Mouse (Mus musculus) heart, embryonic 16.5 days (tissue): ENCODE data around the gene Cavin2. TPM values are rescaled to one million over a fixed set of nuclear protein-coding genes. Genes with fewer than 3 reads are reported as not detected.
A peak's percentile ranks its signal among the peaks of the same experiment; 100 is the strongest.

ENCODE experiments used
- ATAC-seq: fragments of 200-750 bp; cut with Nextera tagmentation; replicated peaks from 2 replicates; pipeline ENCODE4 v1.8.0; 2017; ENCODE audit warnings: moderate number of reproducible peaks; ENCODE audit not compliant: insufficient read depth, low FRiP score; ENCODE audit errors: extremely low read depth
- H3K27ac ChIP-seq: fragments of 300-500 bp; sonication (generic); 2 replicates; pipeline ENCODE4 v1.5.1; 2014; ENCODE audit warnings: mild to moderate bottlenecking, low read length, control low read depth, moderate library complexity
- H3K27me3 ChIP-seq: fragments of 300-500 bp; sonication (generic); 2 replicates; pipeline ENCODE4 v1.6.1; 2014; ENCODE audit warnings: low read length, mixed read lengths; ENCODE audit not compliant: control insufficient read depth, insufficient read depth
- H3K36me3 ChIP-seq: fragments of 300-500 bp; sonication (generic); 2 replicates; pipeline ENCODE4 v1.6.1; 2014; ENCODE audit not compliant: control insufficient read depth, insufficient read depth
- H3K4me1 ChIP-seq: fragments of 300-500 bp; sonication (generic); 2 replicates; pipeline ENCODE4 v1.6.1; 2014; ENCODE audit warnings: low read length, mixed read lengths; ENCODE audit not compliant: control insufficient read depth, insufficient read depth
- H3K4me2 ChIP-seq: fragments of 300-500 bp; sonication (generic); 2 replicates; pipeline ENCODE4 v1.6.1; 2014; ENCODE audit warnings: low read depth, mild to moderate bottlenecking, control low read depth, low read length
- H3K4me3 ChIP-seq: fragments of 300-500 bp; sonication (generic); 2 replicates; pipeline ENCODE4 v1.5.1; 2014; ENCODE audit warnings: mild to moderate bottlenecking, control low read depth, low read length
- H3K9ac ChIP-seq: fragments of 300-500 bp; sonication (generic); 2 replicates; pipeline ENCODE4 v1.6.1; 2014; ENCODE audit warnings: low read length, control low read depth
- H3K9me3 ChIP-seq: fragments of 300-500 bp; sonication (generic); replicated peaks from 2 replicates; pipeline ENCODE4 v1.6.1; 2016; ENCODE audit warnings: low read length; ENCODE audit not compliant: control insufficient read depth
- WGBS: fragments of 180-500 bp; shearing (Covaris S2); extraction: QIAGEN DNeasy Blood & Tissue Kit; methylation state at CpG from one replicate; pipeline ENCODE4 v1.1.7; 2014; 5-methylcytosine and 5-hydroxymethylcytosine counted together
- polyA plus RNA-seq: library from polyadenylated mRNA; unstranded; fragments of >200 nt; fragmentation: Nextera tagmentation; extraction: Ambion mirVana; gene quantifications from 2 replicates; pipeline ENCODE4 v1.2.1, GENCODE M21; 2015

Cavin2 gene
- 205 and 229 TPM in 2 replicates for polyA plus RNA-seq

- peak; percentile 90 for ATAC-seq
- Histone ChIP-seq H3K9me3 (no peaks in the 10 kb centered on the region), H3K27ac (peak within 1 kb of the TSS; percentile 100), H3K27me3 (no peaks in the 10 kb centered on the region), H3K4me1 (peaks cover 25% of the 10 kb centered on the region), H3K36me3 (0 out of 2 replicates have a peak, but pooled peaks cover 5% of the 10 kb centered on the region), H3K4me3 (peak within 1 kb of the TSS; percentile 66), H3K4me2 (peak within 1 kb of the TSS; percentile 70), H3K9ac (peak within 1 kb of the TSS; percentile 92)
- 17% methylated on average over 17 of the region's 17 CpGs for WGBS
Observed at GRCm38 (mm10) chr1:51288755-51289619, at the start of gene Cavin2. Gene Cavin2, plus strand, starts transcription at chr1:51289126.

GRCm38 (mm10) chr1:51241311-51241986, 47.5 kb upstream of the Cavin2 start:
- Histone ChIP-seq H3K4me2 (no peak overlapping the region), H3K27ac (no peak overlapping the region), H3K36me3 (no peaks in the 10 kb centered on the region), H3K4me3 (no peak overlapping the region), H3K4me1 (no peaks in the 10 kb centered on the region; the same call in 1 of the 2 replicates), H3K9ac (no peak overlapping the region), H3K9me3 (no peaks in the 10 kb centered on the region), H3K27me3 (no peaks in the 10 kb centered on the region)
- WGBS: 75% methylated on average over 3 of the region's 3 CpGs
- ATAC-seq: no peak

GRCm38 (mm10) chr1:51243294-51243693, 45.6 kb upstream of the Cavin2 start:
- no peak overlapping the region for H3K4me3 ChIP-seq
- H3K36me3 ChIP-seq: no peaks in the 10 kb centered on the region
- no peak overlapping the region for H3K27ac ChIP-seq
- no peak overlapping the region for H3K9ac ChIP-seq
- ATAC-seq: no peak
- 85% methylated on average over 3 of the region's 3 CpGs for WGBS
- H3K9me3 ChIP-seq: no peaks in the 10 kb centered on the region
- H3K27me3 ChIP-seq: no peaks in the 10 kb centered on the region
- no peaks in the 10 kb centered on the region; the same call in 1 of the 2 replicates for H3K4me1 ChIP-seq
- no peak overlapping the region for H3K4me2 ChIP-seq

- 68% methylated on average over 3 of the region's 3 CpGs for WGBS
- Histone ChIP-seq H3K4me3 (no peak overlapping the region), H3K36me3 (no peaks in the 10 kb centered on the region), H3K9me3 (no peaks in the 10 kb centered on the region), H3K4me2 (no peak overlapping the region), H3K27ac (no peak overlapping the region), H3K9ac (no peak overlapping the region), H3K4me1 (no peaks in the 10 kb centered on the region; the same call in 1 of the 2 replicates), H3K27me3 (no peaks in the 10 kb centered on the region)
- ATAC-seq: no peak
Observed at GRCm38 (mm10) chr1:51243869-51244268, 45.1 kb upstream of the Cavin2 start.

GRCm38 (mm10) chr1:51245381-51245780, 43.5 kb upstream of the Cavin2 start:
- 61% methylated on average over 3 of the region's 3 CpGs for WGBS
- H3K9ac ChIP-seq: no peak overlapping the region
- no peak overlapping the region for H3K4me2 ChIP-seq
- H3K27me3 ChIP-seq: no peaks in the 10 kb centered on the region
- no peak overlapping the region for H3K4me3 ChIP-seq
- no peaks in the 10 kb centered on the region; the same call in 1 of the 2 replicates for H3K4me1 ChIP-seq
- ATAC-seq: no peak
- H3K27ac ChIP-seq: no peak overlapping the region
- no peaks in the 10 kb centered on the region for H3K36me3 ChIP-seq
- H3K9me3 ChIP-seq: no peaks in the 10 kb centered on the region

GRCm38 (mm10) chr1:51250302-51250701, 38.6 kb upstream of the Cavin2 start:
- Histone ChIP-seq H3K27me3 (no peaks in the 10 kb centered on the region), H3K4me3 (no peak overlapping the region), H3K9ac (no peak overlapping the region), H3K4me1 (no peaks in the 10 kb centered on the region; the same call in 1 of the 2 replicates), H3K4me2 (no peak overlapping the region), H3K27ac (no peak overlapping the region), H3K36me3 (no peaks in the 10 kb centered on the region), H3K9me3 (no peaks in the 10 kb centered on the region)
- WGBS: 71% methylated on average over 5 of the region's 5 CpGs
- ATAC-seq: no peak

GRCm38 (mm10) chr1:51265118-51265800, 23.7 kb upstream of the Cavin2 start:
- peak overlapping the region; percentile 36; the same call in 1 of the 2 replicates for H3K4me2 ChIP-seq
- no peak overlapping the region for H3K9ac ChIP-seq
- no peaks in the 10 kb centered on the region for H3K36me3 ChIP-seq
- no peaks in the 10 kb centered on the region for H3K27me3 ChIP-seq
- WGBS: 22% methylated on average over 5 of the region's 5 CpGs
- H3K4me3 ChIP-seq: no peak overlapping the region
- no peaks in the 10 kb centered on the region for H3K9me3 ChIP-seq
- H3K4me1 ChIP-seq: peaks cover 44% of the 10 kb centered on the region
- peak; percentile 67 for ATAC-seq
- peak overlapping the region; percentile 93 for H3K27ac ChIP-seq

GRCm38 (mm10) chr1:51265926-51266325, 23.0 kb upstream of the Cavin2 start:
- Histone ChIP-seq H3K9ac (peak overlapping the region; percentile 22; the same call in 1 of the 2 replicates), H3K4me1 (peaks cover 50% of the 10 kb centered on the region)

More at GRCm38 (mm10) chr1:51265926-51266325, 23.0 kb upstream of the Cavin2 start:
- H3K36me3 ChIP-seq: no peaks in the 10 kb centered on the region
- WGBS: 22% methylated on average over 2 of the region's 2 CpGs
- no peaks in the 10 kb centered on the region for H3K9me3 ChIP-seq
- H3K4me2 ChIP-seq: peak overlapping the region; percentile 36
- no peaks in the 10 kb centered on the region for H3K27me3 ChIP-seq
- peak overlapping the region; percentile 93 for H3K27ac ChIP-seq
- no peak overlapping the region for H3K4me3 ChIP-seq
- ATAC-seq: peak; percentile 75
